Mouse (Mus musculus) neural tube, embryonic 14.5 days (tissue): Measurements from ENCODE around the gene Fastkd2. TPM values are rescaled to one million over a fixed set of nuclear protein-coding genes. Genes with fewer than 3 reads are reported as not detected.

Source experiments
- ATAC-seq: fragments of 200-750 bp; cut with Nextera tagmentation; 2 replicates; pipeline ENCODE4 v1.8.0; 2017; ENCODE audit warnings: low read depth, mild to moderate bottlenecking, moderate TSS enrichment, moderate library complexity
- H3K27ac ChIP-seq: fragments of 300-500 bp; sonication (generic); 2 replicates; pipeline ENCODE4 v1.5.1; 2014; ENCODE audit warnings: low read depth, mild to moderate bottlenecking, control low read depth, low read length, moderate library complexity, mixed read lengths
- H3K27me3 ChIP-seq: fragments of 300-500 bp; sonication (generic); 2 replicates; pipeline ENCODE4 v1.6.1; 2014; ENCODE audit warnings: low read length; ENCODE audit not compliant: control insufficient read depth, insufficient read depth
- H3K36me3 ChIP-seq: fragments of 300-500 bp; sonication (generic); 2 replicates; pipeline ENCODE4 v1.6.1; 2014; ENCODE audit warnings: low read length, mixed read lengths; ENCODE audit not compliant: control insufficient read depth, insufficient read depth
- H3K4me1 ChIP-seq: fragments of 300-500 bp; sonication (generic); 2 replicates; pipeline ENCODE4 v1.6.1; 2014; ENCODE audit warnings: low read length; ENCODE audit not compliant: control insufficient read depth, insufficient read depth
- H3K4me2 ChIP-seq: fragments of 300-500 bp; sonication (generic); 2 replicates; pipeline ENCODE4 v1.6.1; 2014; ENCODE audit warnings: mild to moderate bottlenecking, low read depth, low read length, control low read depth
- H3K4me3 ChIP-seq: fragments of 300-500 bp; sonication (generic); 2 replicates; pipeline ENCODE4 v1.5.1; 2014; ENCODE audit warnings: low read depth, low read length, control low read depth, mixed read lengths
- H3K9ac ChIP-seq: fragments of 300-500 bp; sonication (generic); replicated peaks from 2 replicates; pipeline ENCODE4 v1.6.1; 2014; ENCODE audit warnings: low read depth, mild to moderate bottlenecking, control low read depth, low read length, mixed read lengths
- H3K9me3 ChIP-seq: fragments of 300-500 bp; sonication (generic); 2 replicates; pipeline ENCODE4 v1.6.1; 2016; ENCODE audit warnings: low read length; ENCODE audit not compliant: control insufficient read depth
- WGBS: fragments of 180-500 bp; shearing (Covaris S2); extraction: QIAGEN DNeasy Blood & Tissue Kit; methylation state at CpG from one replicate; pipeline ENCODE4 v1.1.7; 2014; 5-methylcytosine and 5-hydroxymethylcytosine counted together
- polyA plus RNA-seq: library from polyadenylated mRNA; unstranded; fragments of >200 nt; fragmentation: Nextera tagmentation; extraction: Ambion mirVana; gene quantifications from 2 replicates; pipeline ENCODE4 v1.2.1, GENCODE M21; 2014

Fastkd2 gene
- polyA plus RNA-seq, 1 experiment from 2014 or later, result 39.0 TPM

GRCm38 (mm10) chr1:63763881-63764386, 33.5 kb downstream of the Fastkd2 start:
- H3K4me2 ChIP-seq, result no peak overlapping the region
- ATAC-seq, result peak; percentile 54
- 16% methylated on average over 7 of the region's 7 CpGs for WGBS

DNA sequence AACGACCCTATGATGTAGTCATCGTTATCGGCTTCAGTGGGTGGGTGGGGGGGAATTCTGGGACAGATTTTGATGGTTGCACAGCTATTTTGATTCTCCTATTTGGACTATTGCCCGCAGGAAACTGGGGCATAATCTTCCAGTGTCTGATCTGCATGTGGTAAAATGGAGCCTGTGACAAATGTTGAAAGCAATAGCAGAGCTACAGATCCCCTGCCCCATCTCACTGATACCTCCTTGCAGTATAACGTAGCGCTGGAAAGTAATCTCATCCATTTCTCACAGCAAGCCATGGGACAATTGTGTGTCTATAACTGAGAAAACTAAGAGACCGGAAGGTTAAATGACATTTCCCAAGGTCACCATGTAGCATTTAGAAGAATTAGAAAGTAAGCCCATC, 34.0 kb downstream of the Fastkd2 start:
- WGBS, result 40% methylated on average over 7 of the region's 7 CpGs
- H3K9me3 ChIP-seq, result no peaks in the 10 kb centered on the region
- no peak overlapping the region for H3K27ac ChIP-seq
- no peak overlapping the region for H3K9ac ChIP-seq
- no peak overlapping the region for H3K4me3 ChIP-seq
- H3K4me1 ChIP-seq, result peaks cover 13% of the 10 kb centered on the region; the same call in 1 of the 2 replicates
- no peaks in the 10 kb centered on the region for H3K27me3 ChIP-seq
- no peak for ATAC-seq
- no peak overlapping the region for H3K4me2 ChIP-seq
- no peaks in the 10 kb centered on the region for H3K36me3 ChIP-seq

More at GRCm38 (mm10) chr1:63763881-63764386, 33.5 kb downstream of the Fastkd2 start:
- H3K9me3 ChIP-seq, result no peaks in the 10 kb centered on the region
- H3K9ac ChIP-seq, result no peak overlapping the region
- H3K4me3 ChIP-seq, result no peak overlapping the region
- peak overlapping the region; percentile 49; the same call in 1 of the 2 replicates for H3K27ac ChIP-seq
- peaks cover 13% of the 10 kb centered on the region; the same call in 1 of the 2 replicates for H3K4me1 ChIP-seq
- H3K27me3 ChIP-seq, result no peaks in the 10 kb centered on the region
- H3K36me3 ChIP-seq, result no peaks in the 10 kb centered on the region

DNA sequence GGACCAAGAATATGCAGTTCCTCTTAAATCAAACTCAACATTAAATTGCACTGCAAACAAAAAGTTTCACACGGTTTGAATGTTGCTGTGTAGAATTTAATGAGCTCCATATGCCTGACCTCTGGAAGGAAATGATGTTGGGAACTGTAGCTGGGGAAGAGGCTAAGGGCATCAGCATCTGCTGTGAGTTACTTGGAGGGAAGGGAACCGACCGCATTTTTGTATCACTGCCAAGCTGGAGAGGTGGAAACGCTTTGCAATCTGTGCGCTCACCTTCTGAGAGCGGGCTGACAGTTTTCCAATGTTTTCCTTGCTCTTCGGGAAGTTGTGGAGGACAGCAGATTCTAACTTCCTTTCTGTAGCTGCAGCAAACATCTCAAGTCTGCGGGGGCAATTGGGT, 37.7 kb downstream of the Fastkd2 start:
- no peak overlapping the region for H3K27ac ChIP-seq
- H3K9me3 ChIP-seq, result no peaks in the 10 kb centered on the region
- no peaks in the 10 kb centered on the region for H3K36me3 ChIP-seq
- no peak overlapping the region for H3K4me2 ChIP-seq
- H3K4me1 ChIP-seq, result peaks cover 13% of the 10 kb centered on the region; the same call in 1 of the 2 replicates
- H3K9ac ChIP-seq, result no peak overlapping the region
- H3K27me3 ChIP-seq, result no peaks in the 10 kb centered on the region
- ATAC-seq, result no peak
- no peak overlapping the region for H3K4me3 ChIP-seq
- 69% methylated on average over 8 of the region's 8 CpGs for WGBS

DNA sequence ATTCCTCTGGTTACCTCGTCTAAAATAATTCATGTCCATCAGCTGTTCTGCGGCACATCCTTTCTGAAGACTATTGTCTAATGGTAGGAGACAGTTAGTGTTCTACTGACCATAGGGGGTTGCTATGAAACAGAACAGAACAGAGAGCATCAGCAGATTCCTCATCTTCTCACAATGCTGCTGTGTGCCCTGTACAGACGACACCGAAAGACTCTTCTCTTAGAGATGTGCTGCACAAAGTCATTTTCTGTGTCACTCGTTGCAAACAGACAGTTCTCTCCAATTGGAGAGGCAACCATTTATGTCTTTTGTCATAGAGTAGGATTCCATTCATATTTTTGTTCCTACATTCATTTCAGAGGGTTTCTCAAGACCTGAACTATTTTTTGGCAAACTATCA, 38.8 kb downstream of the Fastkd2 start, which contains the start of gene 4933402D24Rik:
TSS of gene 4933402D24Rik (minus strand) at position 101 of the 400 bp plus-strand sequence.
- Histone ChIP-seq H3K4me2 (no peak within 1 kb of the TSS), H3K27ac (no peak within 1 kb of the TSS), H3K9me3 (no peaks in the 10 kb centered on the region), H3K4me3 (no peak within 1 kb of the TSS), H3K4me1 (peaks cover 6% of the 10 kb centered on the region; the same call in 1 of the 2 replicates), H3K36me3 (no peaks in the 10 kb centered on the region), H3K9ac (no peak within 1 kb of the TSS), H3K27me3 (no peaks in the 10 kb centered on the region)
- no peak for ATAC-seq
- whole genome bisulfite sequencing, result 58% methylated on average over 5 of the region's 5 CpGs

- H3K4me1 ChIP-seq, result peaks cover under 1% of the 10 kb centered on the region; the same call in 1 of the 2 replicates
- H3K36me3 ChIP-seq, result no peaks in the 10 kb centered on the region
- no peak overlapping the region for H3K4me3 ChIP-seq
- no peak overlapping the region for H3K27ac ChIP-seq
- H3K9me3 ChIP-seq, result no peaks in the 10 kb centered on the region
- no peaks in the 10 kb centered on the region for H3K27me3 ChIP-seq
- WGBS, result 62% methylated on average over 7 of the region's 7 CpGs
- H3K4me2 ChIP-seq, result no peak overlapping the region
- H3K9ac ChIP-seq, result no peak overlapping the region
- ATAC-seq, result peak; percentile 46; the same call in 1 of the 2 replicates
Observed at GRCm38 (mm10) chr1:63770309-63770708, 39.9 kb downstream of the Fastkd2 start.

DNA sequence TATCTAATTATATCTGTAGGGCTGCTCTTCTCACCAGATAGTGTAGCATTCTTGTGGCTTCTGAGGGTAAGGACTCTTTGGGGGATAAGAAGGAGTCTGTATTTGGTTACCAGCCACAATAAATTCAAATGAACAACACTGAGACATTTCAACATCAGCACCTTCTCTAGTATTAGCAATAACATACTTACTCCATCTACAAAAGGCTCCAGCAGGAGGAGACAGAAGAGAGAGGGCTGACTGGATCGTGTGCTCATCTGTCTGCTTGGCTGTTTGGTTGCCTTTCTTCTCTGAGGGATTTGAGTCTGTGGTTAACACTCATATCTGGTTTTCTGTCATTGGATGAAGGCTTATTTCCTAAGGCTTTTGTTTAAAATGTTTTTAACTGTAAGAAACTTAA, 46.0 kb downstream of the Fastkd2 start:
- Histone ChIP-seq H3K36me3 (no peaks in the 10 kb centered on the region), H3K4me2 (no peak overlapping the region), H3K4me3 (no peak overlapping the region), H3K9ac (no peak overlapping the region), H3K9me3 (no peaks in the 10 kb centered on the region), H3K27ac (no peak overlapping the region), H3K4me1 (no peaks in the 10 kb centered on the region), H3K27me3 (no peaks in the 10 kb centered on the region)
- WGBS, result 78% methylated on average over 1 of the region's 1 CpGs
- no peak for ATAC-seq

- Histone ChIP-seq H3K27me3 (no peaks in the 10 kb centered on the region), H3K36me3 (no peaks in the 10 kb centered on the region), H3K9me3 (no peaks in the 10 kb centered on the region), H3K27ac (no peak overlapping the region), H3K9ac (no peak overlapping the region), H3K4me3 (no peak overlapping the region), H3K4me1 (no peaks in the 10 kb centered on the region), H3K4me2 (no peak overlapping the region)
- WGBS, result 63% methylated on average over 4 of the region's 4 CpGs
- ATAC-seq, result no peak
Observed at GRCm38 (mm10) chr1:63776902-63777630, 46.7 kb downstream of the Fastkd2 start.

DNA sequence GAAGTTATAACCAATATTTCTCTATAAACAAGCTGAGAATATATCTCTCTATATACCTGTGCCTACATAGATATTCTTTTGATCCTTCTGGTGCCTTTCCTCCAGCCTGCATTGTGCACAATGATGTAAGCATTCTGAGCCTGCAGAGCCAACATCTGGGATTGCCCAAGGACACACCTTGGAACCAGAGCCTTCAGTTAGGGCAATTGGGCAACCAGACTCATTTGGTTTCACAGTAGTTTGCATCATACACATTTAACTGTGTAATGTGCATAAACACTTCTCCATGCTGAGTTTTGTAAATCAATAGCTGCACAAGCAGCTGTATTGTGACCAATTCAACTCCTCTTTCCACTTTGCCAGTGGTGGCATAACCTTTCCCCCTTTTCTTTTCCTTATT, 63.9 kb downstream of the Fastkd2 start:
- Histone ChIP-seq H3K4me2 (no peak overlapping the region), H3K4me1 (no peaks in the 10 kb centered on the region), H3K4me3 (no peak overlapping the region), H3K9me3 (no peaks in the 10 kb centered on the region), H3K27ac (no peak overlapping the region), H3K27me3 (no peaks in the 10 kb centered on the region), H3K36me3 (no peaks in the 10 kb centered on the region), H3K9ac (no peak overlapping the region)
- no peak for ATAC-seq
